23 mouse cellular contexts compared by ENCODE assay signal in the genomic region with DNA sequence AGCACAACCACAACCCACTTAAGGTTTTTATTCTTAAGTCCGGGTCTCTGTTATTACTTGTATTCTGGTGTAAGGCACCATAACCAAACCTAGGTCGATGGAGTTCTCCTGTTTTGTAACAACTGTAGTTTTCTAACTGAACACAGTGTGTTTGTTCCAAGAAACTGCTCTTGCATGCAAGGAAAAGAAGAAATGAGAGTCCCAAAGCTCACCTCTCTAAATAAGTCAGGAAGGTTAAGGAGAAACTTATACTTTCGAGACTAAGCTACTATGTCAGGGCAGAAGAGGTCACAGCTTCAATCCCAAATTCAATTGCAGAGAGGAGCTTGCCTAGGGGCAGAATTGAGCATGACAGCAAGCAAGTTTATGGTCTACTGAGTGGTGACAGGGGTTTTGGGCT.
"Had no signal": no experiment of that assay in that cellular context is flagged by ENCODE, and none has a peak within 500 bp of the region (broad histone marks: within the 10 kb centered on the region; RNA-seq: fewer than 3 reads in every experiment).

No protein-coding gene starts in this region.

- H3K36me3 ChIP-seq: heart, embryonic 10.5 days; heart, embryonic 12.5 days; heart, embryonic 13.5 days; heart, embryonic 15.5 days; hindbrain, embryonic 10.5 days; hindbrain, embryonic 12.5 days; hindbrain, embryonic 13.5 days; hindbrain, embryonic 15.5 days; intestine, embryonic 15.5 days; kidney, embryonic 15.5 days had no signal

- H3K27ac ChIP-seq: heart, adult 2 months; heart, embryonic 10.5 days; heart, embryonic 13.5 days; heart, embryonic 15.5 days; hindbrain, embryonic 10.5 days; hindbrain, embryonic 12.5 days; hindbrain, embryonic 13.5 days; hindbrain, embryonic 14.5 days; hindbrain, embryonic 15.5 days; hindbrain, postnatal 0 days; intestine, embryonic 15.5 days; kidney, embryonic 15.5 days; kidney, postnatal 0 days; layer of hippocampus, adult 2 months; left cerebral cortex, adult 2 months had no signal

- H3K4me1 ChIP-seq: heart, embryonic 10.5 days; heart, embryonic 12.5 days; heart, embryonic 13.5 days; heart, embryonic 15.5 days; hindbrain, embryonic 10.5 days; hindbrain, embryonic 12.5 days; hindbrain, embryonic 13.5 days; hindbrain, embryonic 15.5 days; intestine, embryonic 15.5 days; kidney, embryonic 15.5 days had no signal

- H3K4me3 ChIP-seq: heart, adult 2 months; heart, embryonic 10.5 days; heart, embryonic 12.5 days; heart, embryonic 13.5 days; heart, embryonic 15.5 days; hindbrain, embryonic 10.5 days; hindbrain, embryonic 12.5 days; hindbrain, embryonic 13.5 days; hindbrain, embryonic 15.5 days; intestine, embryonic 15.5 days; kidney, embryonic 15.5 days; layer of hippocampus, adult 2 months; left cerebral cortex, adult 2 months had no signal

- DNase-seq: heart, adult 2 months; heart, postnatal 10 days; heart, postnatal 14 days; heart, postnatal 36 days; heart, postnatal 4 days; kidney, adult 18-20 months; layer of hippocampus, adult 9-11 months; layer of hippocampus, postnatal 36 days had no signal

- H3K27me3 ChIP-seq: heart, embryonic 12.5 days; heart, embryonic 13.5 days; heart, embryonic 15.5 days; hindbrain, embryonic 12.5 days; hindbrain, embryonic 13.5 days; hindbrain, embryonic 15.5 days; intestine, embryonic 15.5 days; kidney, embryonic 15.5 days had no signal
